Mouse (Mus musculus) urinary bladder, postnatal 25 days (tissue): ENCODE results near the gene Abcb9.

Source experiments
- DNase-seq: peaks from one replicate; pipeline ENCODE4 v3.0.0; 2022; ENCODE audit warnings: low spot score

Abcb9 gene

DNA sequence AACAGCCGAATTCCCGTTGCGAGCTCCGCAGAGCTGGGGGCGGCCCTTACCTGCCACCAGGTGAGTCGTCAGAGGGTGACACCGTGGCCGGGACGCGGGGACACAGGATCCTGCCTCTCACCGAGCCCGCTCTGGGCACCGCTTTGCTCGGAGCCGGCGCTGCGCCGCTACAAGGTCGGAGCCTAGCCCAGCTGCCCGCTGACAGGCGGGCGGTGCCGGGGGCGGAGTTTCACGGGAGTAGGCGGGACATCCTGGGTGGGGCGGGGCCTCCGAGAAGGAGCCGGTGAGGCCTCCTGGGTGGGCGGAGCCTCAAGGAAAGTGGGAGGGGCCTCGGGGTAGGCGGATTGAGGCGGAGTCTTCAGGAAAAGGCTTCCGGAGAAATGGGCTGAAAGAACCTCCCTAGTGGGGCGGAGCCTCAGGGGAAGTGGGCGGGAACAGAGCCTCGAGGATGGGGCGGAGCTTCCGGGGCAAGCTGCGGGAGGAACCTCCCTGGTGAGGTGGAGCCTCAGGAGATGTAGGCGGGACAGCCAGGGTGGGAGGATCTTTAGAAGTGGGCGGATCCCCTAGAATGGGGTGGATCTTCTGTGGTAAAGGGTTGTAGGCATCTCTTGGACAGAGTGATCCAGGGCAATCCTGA lies at the start of gene Abcb9:
TSS of gene Abcb9 (minus strand) at position 203 of the 637 bp plus-strand sequence.
- peak; percentile 99 for DNase-seq

DNA sequence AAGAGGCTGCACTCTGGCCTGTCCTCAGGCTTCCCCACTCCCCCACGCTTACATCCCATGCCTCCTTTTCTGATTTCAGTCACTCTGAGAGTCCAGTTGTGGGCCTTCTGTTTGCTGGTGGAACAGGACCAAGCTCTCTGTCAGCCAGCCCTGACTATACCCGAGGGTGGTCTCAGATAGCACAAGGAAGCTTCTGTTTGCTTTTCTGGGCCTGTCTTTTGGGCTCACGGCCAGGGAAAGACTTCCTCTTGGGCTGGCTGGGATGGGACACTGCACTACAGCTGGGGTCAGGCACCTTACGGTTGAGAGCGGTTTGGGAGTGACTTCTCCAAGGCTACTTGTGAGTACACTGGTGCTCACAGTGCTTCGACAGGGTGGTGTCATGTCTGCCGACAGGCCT lies 42.5 kb upstream of the Abcb9 start:
- DNase-seq = no peak

DNA sequence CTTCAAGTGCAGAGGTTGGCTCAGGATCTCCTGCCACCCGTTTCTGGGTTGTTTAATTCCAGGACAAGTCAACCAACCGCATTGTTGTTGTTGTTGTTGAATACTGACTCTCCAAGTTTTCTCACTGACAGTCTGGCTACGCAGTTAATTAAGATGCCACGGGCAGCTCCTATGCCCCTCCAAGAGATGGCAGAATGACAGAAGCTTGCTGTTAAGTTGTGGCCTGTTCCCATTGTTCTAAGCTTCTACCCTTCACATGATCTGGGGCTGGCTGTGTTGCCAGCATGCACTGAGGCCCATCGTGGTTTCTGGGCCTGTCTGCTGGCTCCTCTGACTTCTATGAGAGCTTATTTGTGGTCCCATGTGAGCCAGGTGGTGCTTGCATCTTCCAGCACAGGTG lies 38.7 kb upstream of the Abcb9 start:
- DNase-seq = no peak

DNA sequence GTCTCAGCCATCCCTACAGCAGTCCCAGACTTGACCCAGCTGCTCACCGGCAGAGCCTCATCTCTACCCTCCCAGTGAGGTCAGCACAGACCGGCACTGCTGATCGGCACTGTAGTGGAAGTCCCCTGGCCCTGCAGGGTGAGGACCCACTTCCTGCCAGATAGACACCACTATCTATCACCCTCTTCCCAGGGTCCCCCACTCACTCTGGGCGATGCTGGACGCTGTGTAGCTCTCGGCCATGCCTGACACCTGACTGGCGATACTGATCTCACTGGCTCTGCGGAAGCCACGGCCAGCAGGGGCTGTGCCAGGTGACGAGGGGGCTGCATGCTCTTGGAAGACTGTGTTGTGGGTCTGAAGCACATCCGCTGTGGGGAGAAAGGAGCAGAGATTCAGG lies 29.5 kb upstream of the Abcb9 start:
- no peak for DNase-seq

DNA sequence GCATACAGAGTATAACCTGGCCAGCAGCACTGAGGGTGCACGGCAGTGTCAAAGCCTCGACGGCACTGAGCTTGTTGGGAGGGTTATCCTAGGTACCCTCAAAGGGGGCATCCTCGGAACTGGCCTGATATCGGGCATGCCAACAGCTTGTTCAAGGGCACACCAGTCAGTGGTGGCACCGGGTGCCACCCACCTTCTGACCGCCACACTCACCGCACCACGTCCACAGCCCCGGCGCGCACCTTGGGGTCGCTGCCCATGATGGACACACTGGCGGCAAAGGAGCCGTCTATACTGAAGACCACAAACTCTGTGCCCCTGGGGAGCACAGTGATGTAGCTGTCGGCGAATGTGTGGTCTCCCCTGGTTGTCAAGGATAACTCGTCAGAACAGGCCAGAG lies 26.8 kb upstream of the Abcb9 start:
- DNase-seq = no peak

DNA sequence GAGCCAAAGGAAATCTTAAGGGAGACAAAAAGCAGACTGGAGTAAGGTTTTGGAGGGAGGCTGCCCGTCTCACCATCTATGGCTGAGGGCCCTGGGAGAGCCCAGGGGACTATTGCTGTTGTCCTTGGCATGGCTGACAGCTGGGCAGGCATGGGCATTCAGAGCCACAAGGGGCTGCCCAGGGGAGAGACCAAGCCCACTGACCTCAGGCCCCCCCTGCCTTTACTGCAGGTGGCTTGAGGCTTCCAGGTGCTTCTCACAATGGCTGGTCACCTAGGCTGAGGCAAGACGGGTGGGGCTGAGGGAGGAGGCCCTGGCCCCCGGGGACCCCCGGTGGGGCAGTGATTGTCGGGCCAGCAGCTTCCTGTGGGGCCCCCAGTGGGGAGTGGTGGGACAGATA lies 23.6 kb upstream of the Abcb9 start:
- no peak for DNase-seq

DNA sequence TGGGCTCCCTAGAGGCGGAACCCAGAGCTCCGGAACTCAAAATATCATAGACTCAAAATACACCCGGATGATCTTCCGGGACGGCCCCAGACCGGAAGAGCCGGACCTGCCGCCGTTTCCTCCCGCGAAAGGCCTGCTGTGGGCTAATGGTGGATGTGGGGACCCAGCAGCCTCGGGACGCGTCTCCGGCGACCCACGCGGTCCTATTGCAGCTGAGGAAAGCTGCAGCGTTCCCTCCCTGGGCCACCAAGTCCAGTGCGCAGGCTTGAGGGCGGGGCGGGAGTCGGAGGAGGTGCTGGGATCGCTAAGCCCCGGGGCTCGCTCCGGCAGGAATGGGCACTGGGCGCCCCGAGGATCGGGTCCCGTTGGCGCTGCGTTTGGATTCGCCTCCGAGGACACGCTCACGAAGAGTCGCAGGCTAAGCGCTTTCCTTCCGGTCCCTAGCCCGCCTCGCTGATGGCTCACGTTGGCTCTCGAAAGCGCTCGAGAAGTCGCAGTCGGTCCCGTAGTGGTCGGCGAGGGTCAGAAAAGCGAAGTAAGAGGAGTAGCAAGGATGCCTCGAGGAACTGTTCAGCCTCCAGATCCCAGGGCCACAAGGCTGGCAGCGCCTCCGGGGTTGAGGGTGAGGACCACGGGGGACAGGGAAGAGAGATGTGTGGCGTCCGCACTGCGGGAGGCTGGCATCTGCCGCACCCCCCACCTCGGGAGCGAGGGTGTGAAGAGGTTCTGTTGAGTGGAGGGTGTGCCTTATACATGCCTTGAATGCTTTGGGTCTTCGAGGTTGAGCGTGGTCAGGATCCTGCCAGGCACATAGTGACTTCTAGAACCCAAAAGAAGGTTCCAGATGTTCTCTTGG lies 20.6 kb upstream of the Abcb9 start, which contains the start of gene Arl6ip4:
TSS of gene Arl6ip4 (plus strand) at position 100 of the 856 bp plus-strand sequence.
- DNase-seq = peak; percentile 73

DNA sequence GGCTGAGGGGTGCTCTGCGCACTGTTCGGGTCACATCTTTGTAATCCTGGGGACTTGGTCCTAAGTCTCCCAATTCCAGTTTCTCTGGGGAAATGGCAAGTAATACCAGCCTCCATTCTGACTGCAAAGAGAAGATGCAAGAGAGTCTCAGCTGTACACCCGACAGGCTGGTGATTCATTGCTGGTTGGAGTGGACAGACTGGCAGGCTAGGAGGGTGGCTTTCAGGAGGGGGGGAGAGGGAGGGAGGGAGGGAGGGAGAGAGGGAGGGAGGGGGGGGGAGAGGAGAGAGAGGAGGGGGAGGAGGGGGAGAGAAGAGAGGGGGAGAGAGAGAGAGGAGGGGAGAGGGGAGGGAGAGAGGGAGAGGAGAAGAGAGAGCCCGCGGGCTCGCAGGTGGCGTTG lies 19.9 kb upstream of the Abcb9 start:
- no peak for DNase-seq

DNA sequence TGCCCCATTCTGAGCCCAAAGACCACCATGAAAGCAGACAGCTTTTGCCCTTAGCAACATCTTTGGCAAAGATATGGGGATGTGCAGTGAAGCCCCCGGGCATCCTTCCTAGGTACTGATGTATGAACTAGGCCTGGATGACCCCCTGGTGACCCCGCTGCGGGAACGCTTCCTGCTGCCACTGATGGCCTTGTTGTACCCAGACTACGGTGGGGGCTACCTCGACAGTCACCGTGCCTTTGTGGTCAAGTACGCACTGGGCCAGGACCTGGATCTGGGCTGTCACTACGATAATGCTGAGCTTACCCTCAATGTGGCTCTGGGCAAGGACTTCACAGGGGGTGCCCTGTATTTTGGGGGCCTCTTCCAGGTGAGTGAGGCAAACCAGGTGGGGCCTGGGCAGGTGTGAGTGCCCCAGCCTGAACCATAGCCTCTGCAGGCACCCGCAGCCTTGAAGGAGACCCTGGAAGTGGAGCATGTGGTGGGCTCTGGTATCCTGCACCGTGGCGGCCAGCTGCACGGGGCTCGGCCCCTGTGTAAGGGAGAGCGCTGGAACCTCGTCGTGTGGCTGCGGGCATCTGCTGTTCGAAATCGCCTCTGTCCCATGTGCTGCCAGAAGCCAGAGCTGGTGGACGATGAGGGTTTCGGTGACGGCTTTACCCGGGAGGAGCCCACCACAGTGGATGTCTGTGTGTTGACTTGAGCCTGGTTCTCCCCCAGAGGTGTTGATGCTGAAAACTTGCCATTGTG lies 18.9 kb upstream of the Abcb9 start:
- DNase-seq = no peak

DNA sequence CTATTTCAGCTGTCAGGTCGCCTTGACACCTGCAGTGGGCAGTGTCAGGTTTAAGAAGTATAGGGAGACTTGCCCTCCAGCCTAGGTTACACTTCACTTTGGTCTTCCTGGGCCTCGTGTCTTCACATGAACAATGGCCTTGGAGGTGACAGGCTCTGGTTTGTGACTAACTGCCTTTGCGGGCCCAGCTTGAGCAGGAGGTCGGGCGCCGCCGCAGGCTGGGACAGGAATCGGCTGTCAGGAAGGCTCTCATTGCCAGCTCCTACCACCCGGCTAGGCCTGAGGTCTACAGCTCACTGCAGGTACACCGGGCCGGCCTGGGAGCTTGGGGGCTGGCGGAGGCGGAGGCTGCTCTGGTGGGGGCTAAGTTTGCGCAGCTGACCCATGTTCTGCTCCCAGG lies 17.4 kb upstream of the Abcb9 start:
- peak; percentile 42 for DNase-seq

DNA sequence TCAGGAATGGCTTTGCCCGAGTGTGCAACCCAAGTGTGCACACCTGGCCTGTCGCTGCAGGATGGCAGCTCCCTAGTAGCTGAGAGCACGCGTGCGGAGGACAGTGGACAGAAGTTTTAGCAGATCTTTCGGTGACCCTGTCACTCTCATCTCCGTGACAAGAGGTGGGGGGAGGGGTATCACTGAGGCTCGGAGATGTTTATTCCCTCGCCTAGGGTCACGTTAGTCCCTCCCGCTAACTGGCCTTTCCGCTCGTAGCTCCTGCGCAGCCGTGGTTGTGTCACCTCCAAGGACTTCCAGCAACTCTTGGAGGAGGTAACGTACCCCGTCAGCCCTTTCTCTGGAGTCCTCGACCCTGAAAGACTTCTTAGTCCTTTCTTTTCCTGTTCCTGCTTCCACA lies 16.9 kb upstream of the Abcb9 start:
- no peak for DNase-seq

DNA sequence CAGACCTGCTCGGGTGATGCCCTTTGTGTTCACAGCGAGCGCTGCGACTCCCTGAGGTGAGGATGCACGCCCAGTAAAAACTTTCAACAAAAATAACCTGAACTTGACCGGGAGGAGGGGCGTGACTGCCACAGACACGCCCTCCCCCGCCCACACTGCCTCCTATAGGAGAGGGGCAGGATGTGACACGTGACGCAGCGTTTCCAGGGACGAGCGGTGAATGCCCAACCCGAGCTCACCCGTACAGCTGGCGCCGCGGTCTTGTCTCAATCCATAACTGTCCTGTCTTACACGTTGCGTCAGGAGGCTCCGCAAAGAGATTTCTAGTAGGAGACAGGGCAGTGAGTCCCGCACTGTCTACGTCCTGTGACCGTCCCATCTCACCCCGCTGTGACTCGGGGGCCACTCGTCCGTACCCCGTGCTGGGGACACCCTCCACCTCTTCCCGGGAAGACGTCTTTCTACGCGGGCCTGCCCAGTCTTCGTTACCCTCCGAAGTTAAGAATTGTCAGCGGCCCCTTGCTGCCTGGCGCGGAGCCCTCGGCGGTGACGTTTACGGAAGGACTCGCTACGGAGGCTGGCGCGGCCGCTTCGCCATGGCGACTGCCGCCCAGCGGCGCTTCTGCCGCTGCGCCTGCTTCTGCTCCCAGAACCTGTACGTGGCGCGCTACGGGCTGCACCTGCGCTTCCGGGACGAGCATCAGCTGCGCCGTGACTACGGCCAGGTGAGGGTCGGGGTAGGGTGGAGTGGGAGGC lies 16.3 kb upstream of the Abcb9 start, which contains the start of gene Ogfod2:
TSS of gene Ogfod2 (plus strand) at position 556 of the 756 bp plus-strand sequence.
- peak; percentile 90 for DNase-seq

DNA sequence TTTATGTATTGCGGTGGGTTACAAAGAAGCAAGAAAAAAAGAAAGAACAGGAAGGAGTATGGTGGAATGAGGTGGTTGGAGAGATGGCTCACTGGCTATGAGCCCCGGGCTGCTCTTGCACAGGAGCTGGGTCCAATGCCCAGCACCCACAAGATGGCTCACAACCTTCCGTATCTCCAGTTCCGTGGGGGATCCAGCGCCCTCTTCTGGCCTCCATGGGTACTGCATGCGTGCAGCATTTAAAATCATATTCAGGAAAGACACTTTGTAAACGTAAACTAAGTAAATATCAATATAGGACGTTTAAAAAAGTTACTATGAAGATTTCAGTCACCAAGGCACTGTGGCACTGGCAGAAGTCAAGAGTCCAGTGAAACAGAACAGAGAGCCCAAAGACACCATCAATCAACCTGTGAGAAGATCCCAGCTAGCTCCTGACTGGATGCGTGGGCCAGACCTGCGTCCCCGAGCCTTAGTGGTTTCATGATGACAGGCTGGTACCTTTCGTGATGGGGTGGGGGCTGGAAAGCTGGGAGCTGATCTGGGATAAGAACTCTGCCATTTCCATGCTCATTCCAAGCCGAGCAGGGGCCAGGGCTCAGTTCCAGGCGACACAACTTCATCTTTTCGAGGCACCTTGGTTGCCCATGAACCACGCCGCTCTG lies 15.6 kb upstream of the Abcb9 start:
- peak; percentile 21 for DNase-seq

DNA sequence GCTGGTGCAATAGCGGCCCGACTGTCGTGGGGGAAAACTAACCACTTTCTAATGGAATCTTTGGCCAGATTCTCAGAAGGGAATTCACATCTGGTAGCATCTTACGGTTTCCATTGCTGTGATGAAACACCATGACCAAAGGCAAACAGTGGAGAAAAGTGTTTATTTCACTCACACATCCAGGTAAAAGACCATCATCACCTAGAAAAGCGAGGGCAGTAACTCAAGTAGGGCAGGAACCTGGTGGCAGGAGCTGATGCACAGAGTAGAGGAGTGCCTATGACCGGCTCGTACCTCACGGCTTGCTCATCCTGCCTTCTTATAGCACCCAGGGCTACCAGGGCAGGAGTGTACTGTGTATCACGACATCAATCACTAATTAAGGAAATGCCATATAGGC lies 8.0 kb upstream of the Abcb9 start:
- no peak for DNase-seq

DNA sequence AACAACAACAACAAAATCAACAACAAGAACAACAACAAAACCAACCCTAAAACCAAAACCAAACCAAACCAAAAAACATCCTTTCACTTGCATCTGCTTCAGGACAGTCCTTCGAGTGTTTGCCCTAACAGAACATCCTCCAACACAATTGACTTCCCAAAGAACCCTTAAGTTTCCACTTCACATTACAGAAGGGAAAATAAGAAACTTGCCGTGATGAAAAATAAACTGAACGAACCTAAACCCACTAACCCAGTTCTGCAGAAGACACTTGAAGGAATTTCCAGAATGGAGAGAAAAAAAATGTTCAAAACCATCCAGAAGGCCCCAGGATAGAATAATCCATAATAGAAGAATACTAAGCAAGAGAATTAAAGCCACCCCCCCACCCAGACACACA lies 7.4 kb upstream of the Abcb9 start:
- DNase-seq = no peak

DNA sequence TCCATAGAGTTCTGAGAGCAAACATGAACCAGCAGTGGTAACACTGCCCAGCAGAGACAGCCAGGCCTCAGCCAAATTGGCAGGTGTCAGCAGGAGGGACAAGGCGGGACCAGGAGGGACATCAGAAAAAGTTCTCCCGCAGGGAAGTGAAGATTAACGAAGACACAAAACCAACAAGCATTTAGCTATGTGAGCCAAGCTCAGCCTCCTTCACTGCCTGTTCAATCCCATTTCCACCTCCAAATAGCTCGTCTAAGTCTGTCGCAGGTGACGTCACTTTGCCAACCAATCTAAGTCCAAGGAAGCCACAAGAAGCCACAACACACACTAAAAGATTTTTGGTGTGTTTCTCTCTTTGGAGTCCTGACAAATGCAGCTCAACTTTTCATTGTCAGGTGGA lies 6.7 kb upstream of the Abcb9 start:
- DNase-seq = no peak

DNA sequence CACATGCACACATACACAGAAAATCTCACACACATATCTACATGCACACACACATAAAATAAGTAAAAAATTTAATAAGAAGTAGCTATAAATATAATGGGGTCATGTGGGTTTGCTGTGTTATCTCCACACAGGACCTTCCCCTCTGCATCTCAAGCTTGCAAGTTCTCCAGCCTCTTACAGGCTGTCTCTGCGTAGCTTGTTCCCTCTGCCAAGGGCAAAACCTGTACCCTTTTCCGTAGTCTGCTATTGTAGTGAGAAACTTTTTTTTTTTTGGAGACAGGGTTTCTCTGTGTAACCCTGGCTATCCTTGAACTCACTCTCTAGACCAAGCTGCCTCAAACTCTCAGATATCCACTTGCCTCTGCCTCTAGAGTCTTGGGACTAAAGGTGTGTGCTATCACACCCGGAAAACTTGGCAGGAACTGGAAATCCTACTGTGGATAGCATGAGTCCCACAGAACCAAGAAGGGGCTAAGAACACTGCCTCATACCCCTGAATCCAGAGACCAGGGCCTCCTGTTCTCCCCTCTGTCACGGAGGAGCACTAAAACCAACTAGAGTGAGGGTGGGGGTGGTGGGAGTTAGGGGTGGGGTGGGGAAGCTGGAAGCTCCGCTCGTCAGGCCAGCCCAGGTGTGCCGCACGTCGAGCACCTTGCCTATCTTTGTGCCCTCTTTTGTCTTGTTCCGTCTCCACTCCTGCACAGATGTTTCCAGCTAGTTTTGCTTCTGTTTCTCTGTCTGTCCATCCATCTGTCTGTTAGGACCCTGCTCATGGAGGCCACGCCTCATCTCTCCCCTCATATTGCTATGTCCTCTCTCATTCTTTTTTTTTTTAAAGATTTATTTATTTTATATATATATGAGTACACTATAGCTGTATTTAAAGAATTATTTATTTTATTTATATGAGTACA lies 4.8 kb upstream of the Abcb9 start:
- DNase-seq = no peak

DNA sequence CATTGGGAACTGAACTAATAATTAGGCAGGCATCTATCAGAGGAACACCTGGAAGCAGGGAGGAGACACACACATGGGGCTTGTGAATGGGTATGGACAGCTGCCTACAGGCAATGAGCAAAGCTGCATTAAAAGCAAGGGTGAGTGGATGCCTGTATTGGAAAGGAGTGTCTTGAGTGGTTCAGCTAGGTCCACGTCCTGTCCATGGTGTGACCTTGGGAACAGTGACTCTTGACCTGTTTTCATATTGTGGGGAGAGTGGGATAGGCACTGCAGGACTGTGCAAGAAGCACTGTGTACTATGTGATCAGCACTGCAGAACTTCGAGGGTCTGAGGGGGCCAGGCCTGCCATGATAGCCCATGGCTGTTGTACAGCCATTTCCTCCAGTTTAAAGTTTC lies 3.3 kb upstream of the Abcb9 start:
- DNase-seq = no peak

DNA sequence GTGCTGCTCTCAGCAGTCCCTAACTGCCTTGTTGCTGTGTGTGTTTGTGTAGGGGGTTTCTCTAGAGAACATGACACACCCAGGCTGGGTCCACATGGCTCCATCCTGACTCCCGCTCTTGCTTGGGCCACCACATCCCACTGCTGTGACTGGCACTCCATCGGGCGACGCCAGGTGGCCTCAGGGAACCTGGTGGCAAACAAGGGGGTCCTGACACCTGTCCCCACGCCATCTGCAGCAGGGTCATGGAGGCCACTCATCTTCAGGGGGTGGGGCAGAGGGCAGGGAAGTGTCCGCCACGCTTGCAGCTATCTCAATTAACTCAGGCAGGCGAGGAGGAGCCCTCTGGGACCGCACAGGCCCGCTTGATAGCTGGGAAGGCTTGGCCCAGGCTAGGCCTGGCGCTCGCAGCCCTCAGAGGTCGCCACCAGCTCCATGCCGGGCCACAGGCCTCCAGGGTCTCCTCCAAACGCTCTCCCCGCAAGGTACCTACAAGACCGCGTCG lies 469 bp downstream of the Abcb9 start:
- DNase-seq = no peak
